Mouse (Mus musculus) liver, adult 2 months (tissue): ENCODE results near the gene Prodh2.

ENCODE experiments used
- CTCF ChIP-seq: fragments of 200-500 bp; IDR thresholded peaks from 2 replicates; pipeline ENCODE4 v1.5.1; 2011; ENCODE audit warnings: low read depth, low read length, control low read depth
- POLR2A ChIP-seq: fragments of 200-500 bp; IDR thresholded peaks from 2 replicates; pipeline ENCODE4 v1.6.1; 2011; ENCODE audit warnings: low read length, control low read depth; ENCODE audit not compliant: insufficient read depth; ENCODE audit errors: extremely low read depth

DNA sequence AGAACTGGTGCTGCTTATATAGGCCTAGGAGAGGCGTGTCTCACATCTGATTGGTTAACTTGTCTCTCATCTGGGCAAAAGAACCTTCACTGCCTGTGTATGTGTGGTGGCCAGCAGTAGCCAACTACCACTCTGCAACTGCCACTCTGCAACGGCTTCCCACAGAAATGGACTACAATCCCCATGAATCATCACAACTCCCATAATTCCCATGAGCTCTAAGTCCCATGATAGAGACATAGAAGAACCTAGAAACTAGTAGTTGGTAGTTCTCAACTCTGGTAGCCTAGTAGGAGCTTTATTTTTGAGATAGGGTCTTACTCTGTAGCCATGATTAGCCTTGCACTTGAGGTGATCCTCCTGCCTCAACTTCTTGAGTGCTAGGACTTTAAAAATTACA lies 56.5 kb downstream of the Prodh2 start:
- TF ChIP-seq POLR2A (no peak), CTCF (no peak)
